Mouse (Mus musculus) embryonic facial prominence, embryonic 14.5 days (tissue): ENCODE results near the gene Grm8. TPM values are rescaled to one million over a fixed set of nuclear protein-coding genes. Genes with fewer than 3 reads are reported as not detected.

Experiments used
- ATAC-seq: fragments of 200-750 bp; cut with Nextera tagmentation; 2 replicates; pipeline ENCODE4 v1.8.0; 2017; ENCODE audit warnings: low read depth, moderate number of reproducible peaks, moderate TSS enrichment
- DNase-seq: peaks from one replicate; pipeline ENCODE4 v3.0.0-alpha.2; 2015; ENCODE audit warnings: low spot score
- H3K27ac ChIP-seq: fragments of 300-500 bp; sonication (generic); replicated peaks from 2 replicates; pipeline ENCODE4 v1.5.1; 2014; ENCODE audit warnings: low read depth, mild to moderate bottlenecking, low read length, moderate library complexity
- H3K27me3 ChIP-seq: fragments of 300-500 bp; sonication (generic); replicated peaks from 2 replicates; pipeline ENCODE4 v1.6.1; 2014; ENCODE audit warnings: low read length; ENCODE audit not compliant: control insufficient read depth, insufficient read depth
- H3K36me3 ChIP-seq: fragments of 300-500 bp; sonication (generic); 2 replicates; pipeline ENCODE4 v1.6.1; 2014; ENCODE audit warnings: low read length, mixed read lengths; ENCODE audit not compliant: control insufficient read depth, insufficient read depth
- H3K4me1 ChIP-seq: fragments of 300-500 bp; sonication (generic); 2 replicates; pipeline ENCODE4 v1.6.1; 2014; ENCODE audit warnings: antibody characterized with exemption, low read length; ENCODE audit not compliant: control insufficient read depth, insufficient read depth
- H3K4me2 ChIP-seq: fragments of 300-500 bp; sonication (generic); 2 replicates; pipeline ENCODE4 v1.6.1; 2014; ENCODE audit warnings: low read depth, mild to moderate bottlenecking, low read length, moderate library complexity, mixed read lengths
- H3K4me3 ChIP-seq: fragments of 300-500 bp; sonication (generic); 2 replicates; pipeline ENCODE4 v1.5.1; 2014; ENCODE audit warnings: low read depth, mild to moderate bottlenecking, low read length
- H3K9ac ChIP-seq: fragments of 300-500 bp; sonication (generic); 2 replicates; pipeline ENCODE4 v1.6.1; 2014; ENCODE audit warnings: low read depth, mild to moderate bottlenecking, low read length, moderate library complexity, mixed read lengths
- H3K9me3 ChIP-seq: fragments of 300-500 bp; sonication (generic); 2 replicates; pipeline ENCODE4 v1.6.1; 2016; ENCODE audit warnings: low read length; ENCODE audit not compliant: control insufficient read depth
- WGBS: fragments of 180-500 bp; shearing (Covaris S2); extraction: QIAGEN DNeasy Blood & Tissue Kit; methylation state at CpG from one replicate; pipeline ENCODE4 v1.1.7; 2014; 5-methylcytosine and 5-hydroxymethylcytosine counted together
- polyA plus RNA-seq: library from polyadenylated mRNA; unstranded; fragments of >200 nt; fragmentation: Nextera tagmentation; extraction: Ambion mirVana; gene quantifications from 2 replicates; pipeline ENCODE4 v1.2.1, GENCODE M21; 2014

The Grm8 gene
- polyA plus RNA-seq, 1 experiment from 2014 or later: 1.9 TPM

- Histone ChIP-seq H3K27ac (no peak overlapping the region), H3K9ac (no peak overlapping the region), H3K27me3 (no peaks in the 10 kb centered on the region), H3K36me3 (no peaks in the 10 kb centered on the region), H3K4me1 (no peaks in the 10 kb centered on the region), H3K4me2 (no peak overlapping the region), H3K9me3 (no peaks in the 10 kb centered on the region), H3K4me3 (no peak overlapping the region)
- ATAC-seq: no peak
- WGBS: 64% methylated on average over 3 of the region's 3 CpGs
- no peak for DNase-seq
Measured at GRCm38 (mm10) chr6:27635898-27636297, 499.1 kb downstream of the Grm8 start.

GRCm38 (mm10) chr6:27617472-27617871, 517.5 kb downstream of the Grm8 start:
- WGBS: 54% methylated on average over 4 of the region's 4 CpGs
- Histone ChIP-seq H3K4me1 (no peaks in the 10 kb centered on the region), H3K27ac (no peak overlapping the region), H3K4me2 (no peak overlapping the region), H3K36me3 (no peaks in the 10 kb centered on the region), H3K4me3 (no peak overlapping the region), H3K9ac (no peak overlapping the region), H3K27me3 (no peaks in the 10 kb centered on the region), H3K9me3 (no peaks in the 10 kb centered on the region)
- DNase-seq (no peak), ATAC-seq (no peak)

GRCm38 (mm10) chr6:27580485-27580884, 554.5 kb downstream of the Grm8 start:
- no peaks in the 10 kb centered on the region for H3K9me3 ChIP-seq
- ATAC-seq (no peak), DNase-seq (no peak)
- no peak overlapping the region for H3K9ac ChIP-seq
- H3K4me2 ChIP-seq: no peak overlapping the region
- 86% methylated on average over 2 of the region's 2 CpGs for WGBS
- no peak overlapping the region for H3K4me3 ChIP-seq
- H3K36me3 ChIP-seq: no peaks in the 10 kb centered on the region
- no peaks in the 10 kb centered on the region for H3K27me3 ChIP-seq
- no peak overlapping the region for H3K27ac ChIP-seq
- H3K4me1 ChIP-seq: no peaks in the 10 kb centered on the region

- Histone ChIP-seq H3K27ac (no peak overlapping the region), H3K4me3 (no peak overlapping the region), H3K4me1 (no peaks in the 10 kb centered on the region), H3K36me3 (no peaks in the 10 kb centered on the region), H3K9me3 (no peaks in the 10 kb centered on the region), H3K27me3 (no peaks in the 10 kb centered on the region), H3K4me2 (no peak overlapping the region), H3K9ac (no peak overlapping the region)
- no peak for DNase-seq
- no peak for ATAC-seq
- 61% methylated on average over 6 of the region's 6 CpGs for WGBS
Measured at GRCm38 (mm10) chr6:27545516-27545915, 589.5 kb downstream of the Grm8 start.

- H3K36me3 ChIP-seq: no peaks in the 10 kb centered on the region
- H3K27ac ChIP-seq: no peak overlapping the region
- H3K9ac ChIP-seq: no peak overlapping the region
- no peaks in the 10 kb centered on the region for H3K9me3 ChIP-seq
- ATAC-seq (peak; percentile 47; the same call in 1 of the 2 replicates), DNase-seq (peak; percentile 3)
- no peak overlapping the region for H3K4me3 ChIP-seq
- H3K27me3 ChIP-seq: no peaks in the 10 kb centered on the region
- no peaks in the 10 kb centered on the region for H3K4me1 ChIP-seq
- no peak overlapping the region for H3K4me2 ChIP-seq
- WGBS: 54% methylated on average over 1 of the region's 1 CpGs
Measured at GRCm38 (mm10) chr6:27517620-27518019, 617.4 kb downstream of the Grm8 start.

- H3K4me3 ChIP-seq: no peak overlapping the region
- H3K4me2 ChIP-seq: no peak overlapping the region
- 70% methylated on average over 5 of the region's 5 CpGs for WGBS
- no peaks in the 10 kb centered on the region for H3K36me3 ChIP-seq
- DNase-seq (no peak), ATAC-seq (no peak)
- no peaks in the 10 kb centered on the region for H3K4me1 ChIP-seq
- H3K9me3 ChIP-seq: no peaks in the 10 kb centered on the region
- no peak overlapping the region for H3K9ac ChIP-seq
- no peak overlapping the region for H3K27ac ChIP-seq
- no peaks in the 10 kb centered on the region for H3K27me3 ChIP-seq
Measured at GRCm38 (mm10) chr6:27460998-27461397, 674.0 kb downstream of the Grm8 start.

- Histone ChIP-seq H3K4me1 (no peaks in the 10 kb centered on the region), H3K4me2 (no peak overlapping the region), H3K27me3 (no peaks in the 10 kb centered on the region), H3K9me3 (no peaks in the 10 kb centered on the region), H3K36me3 (no peaks in the 10 kb centered on the region), H3K9ac (no peak overlapping the region), H3K4me3 (no peak overlapping the region), H3K27ac (no peak overlapping the region)
- 68% methylated on average over 4 of the region's 4 CpGs for WGBS
- ATAC-seq (peak; percentile 84), DNase-seq (peak; percentile 68)
Measured at GRCm38 (mm10) chr6:27408473-27408872, 726.5 kb downstream of the Grm8 start.

GRCm38 (mm10) chr6:27372416-27372815, 762.6 kb downstream of the Grm8 start:
- H3K9ac ChIP-seq: no peak overlapping the region
- ATAC-seq (no peak), DNase-seq (no peak)
- H3K27me3 ChIP-seq: no peaks in the 10 kb centered on the region
- H3K4me2 ChIP-seq: no peak overlapping the region
- no peaks in the 10 kb centered on the region for H3K4me1 ChIP-seq
- H3K36me3 ChIP-seq: no peaks in the 10 kb centered on the region
- no peak overlapping the region for H3K27ac ChIP-seq
- no peaks in the 10 kb centered on the region for H3K9me3 ChIP-seq
- no peak overlapping the region for H3K4me3 ChIP-seq

GRCm38 (mm10) chr6:27371095-27371494, 763.9 kb downstream of the Grm8 start:
- Histone ChIP-seq H3K4me1 (no peaks in the 10 kb centered on the region), H3K36me3 (no peaks in the 10 kb centered on the region), H3K27me3 (no peaks in the 10 kb centered on the region), H3K9ac (no peak overlapping the region), H3K4me3 (no peak overlapping the region), H3K9me3 (no peaks in the 10 kb centered on the region), H3K27ac (no peak overlapping the region), H3K4me2 (no peak overlapping the region)
- ATAC-seq (no peak), DNase-seq (no peak)
- WGBS: 69% methylated on average over 2 of the region's 2 CpGs
